Mouse (Mus musculus) heart, adult 2 months (tissue): Measurements from ENCODE around the gene Cpd.

Experiments
- CTCF ChIP-seq: fragments of 200-600 bp; IDR thresholded peaks from 2 replicates; pipeline ENCODE4 v1.8.1; 2022; ENCODE audit warnings: antibody characterized with exemption, mild to moderate bottlenecking, moderate library complexity
- EP300 ChIP-seq: fragments of 200-500 bp; IDR thresholded peaks from 2 replicates; pipeline ENCODE4 v1.6.1; 2011; ENCODE audit warnings: low read depth, low read length, control low read depth; ENCODE audit not compliant: insufficient read depth
- POLR2A ChIP-seq: fragments of 200-500 bp; IDR thresholded peaks from 2 replicates; pipeline ENCODE4 v1.6.1; 2011; ENCODE audit warnings: mild to moderate bottlenecking, low read depth, low read length, control low read depth; ENCODE audit not compliant: insufficient read depth

DNA sequence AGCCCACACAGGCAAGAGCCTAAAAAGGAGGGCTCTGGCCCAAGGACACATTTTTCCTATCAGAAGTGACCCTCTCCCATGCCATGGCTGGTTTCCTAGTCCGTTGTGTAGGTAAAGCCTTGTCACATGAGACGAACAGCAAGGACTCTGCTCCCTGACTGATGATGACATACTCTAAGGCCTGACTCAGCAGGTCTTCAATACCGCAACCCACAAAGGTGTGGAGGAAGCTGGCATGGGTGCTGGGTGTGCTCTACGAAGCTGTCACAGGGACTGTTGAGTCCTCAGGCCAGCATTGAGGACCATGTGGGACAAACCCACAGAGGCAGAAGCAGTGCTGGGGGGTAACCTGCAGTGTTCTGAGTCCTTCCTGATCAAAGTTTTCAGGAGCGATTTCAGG lies 76.3 kb downstream of the Cpd start:
- TF ChIP-seq POLR2A (no peak), CTCF (no peak), EP300 (no peak)
